Mouse (Mus musculus): Measurements from ENCODE around the gene Tiprl. TPM values are rescaled to one million over a fixed set of nuclear protein-coding genes. Genes with fewer than 3 reads are reported as not detected.
A peak's percentile ranks its signal among the peaks of the same experiment; 100 is the strongest.

Gene Tiprl
- polyA plus RNA-seq (2015; fragmentation: Nextera tagmentation; extraction: Ambion mirVana): 145 and 147 TPM in 2 replicates

DNA sequence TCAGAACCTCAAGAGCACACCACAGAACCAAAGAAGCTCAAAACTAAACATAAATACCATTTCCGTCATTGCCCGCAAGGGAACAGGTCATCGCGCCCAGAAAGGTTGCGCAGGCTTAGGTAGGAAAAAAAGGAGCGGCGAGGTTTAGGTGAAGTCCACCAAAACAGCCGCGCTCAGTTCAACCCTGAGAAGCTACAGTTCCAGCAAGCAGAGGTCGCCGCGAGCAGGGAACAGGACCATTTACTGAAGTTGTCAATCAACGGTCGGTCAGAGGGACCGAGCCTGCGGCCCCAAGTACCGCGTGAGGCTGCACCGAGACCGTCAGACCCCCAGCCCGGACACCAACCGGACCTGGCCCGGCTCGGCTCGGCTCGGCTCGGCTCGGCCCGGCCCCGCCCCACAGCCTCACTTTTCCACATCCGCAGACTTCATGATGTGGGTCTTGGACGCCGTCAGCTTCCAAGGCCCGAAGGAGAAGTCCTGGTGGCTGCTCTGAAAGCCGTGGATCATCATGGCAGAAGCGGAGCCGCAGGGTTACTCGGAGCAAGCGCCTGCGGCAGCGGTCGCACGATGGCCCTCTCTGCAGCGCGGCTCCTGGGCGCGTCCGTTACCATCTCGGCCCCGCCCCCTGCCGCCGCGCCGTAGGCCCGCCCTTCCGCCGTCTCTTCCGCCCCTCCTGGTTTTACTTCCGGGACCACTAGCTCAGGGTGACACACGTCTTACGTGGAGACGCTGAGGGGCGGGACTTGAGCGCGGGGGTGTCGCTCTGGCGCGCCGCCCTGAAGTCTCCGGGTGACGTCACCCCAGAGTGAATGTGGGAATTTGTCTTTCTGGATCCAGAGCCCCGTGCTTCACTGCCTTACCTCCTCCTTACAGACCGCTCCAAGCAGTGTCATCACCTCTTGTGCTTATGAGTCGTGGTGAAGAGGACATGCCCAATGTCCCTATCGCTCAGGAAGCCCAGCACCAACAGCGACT is at the start of gene Tiprl:
Gene Tiprl (minus strand): TSS at position 676 of the 978 bp plus-strand sequence.
- peaks cover 14% of the 10 kb centered on the region for H3K4me1 ChIP-seq (ENCODE audit: control insufficient read depth, insufficient read depth, low read depth, low read length)
- ATAC-seq: peak; percentile 99
- H3K4me2 ChIP-seq (ENCODE audit: low read length): peak within 1 kb of the TSS; percentile 72
- H3K27ac ChIP-seq (ENCODE audit: low read depth, low read length): peak within 1 kb of the TSS; percentile 90
- peak within 1 kb of the TSS; percentile 80 for H3K9ac ChIP-seq (ENCODE audit: low read depth, low read length)
- no peaks in the 10 kb centered on the region for H3K27me3 ChIP-seq (replicated peaks; ENCODE audit: control insufficient read depth, insufficient read depth, low read length)
- WGBS: under 1% methylated on average over 76 of the region's 76 CpGs
- peak within 1 kb of the TSS; percentile 68 for H3K4me3 ChIP-seq (ENCODE audit: low read length)
- H3K36me3 ChIP-seq (ENCODE audit: control insufficient read depth, insufficient read depth, low read length): no peaks in the 10 kb centered on the region
- no peaks in the 10 kb centered on the region for H3K9me3 ChIP-seq (ENCODE audit: control insufficient read depth, low read length)

DNA sequence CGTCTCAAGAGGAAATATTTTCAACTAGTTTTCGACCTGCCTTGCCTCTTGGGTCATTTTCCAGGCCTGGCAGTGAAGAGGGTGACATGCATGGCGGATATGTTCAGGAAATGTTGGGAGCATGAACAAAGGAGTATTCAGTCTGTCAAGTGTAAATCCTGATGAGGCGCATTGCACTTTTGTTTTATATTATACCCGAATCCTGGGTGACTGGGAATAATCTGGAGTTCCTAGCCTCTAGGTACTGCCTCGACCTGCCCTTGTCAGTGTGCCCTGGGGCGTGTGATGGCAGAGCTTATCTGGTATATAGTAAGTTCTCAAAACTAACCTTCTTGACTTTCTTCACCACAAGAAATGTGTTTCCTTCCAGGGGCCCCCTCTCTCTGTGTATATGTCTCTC is 47.3 kb upstream of the Tiprl start:
- no peak overlapping the region for H3K27ac ChIP-seq (ENCODE audit: low read depth, low read length)
- peak overlapping the region; percentile 81 for H3K4me2 ChIP-seq (ENCODE audit: low read length)
- ATAC-seq: no peak
- WGBS: 61% methylated on average over 7 of the region's 7 CpGs
- no peak overlapping the region for H3K9ac ChIP-seq (ENCODE audit: low read depth, low read length)
- peaks cover 27% of the 10 kb centered on the region for H3K4me1 ChIP-seq (ENCODE audit: control insufficient read depth, insufficient read depth, low read depth, low read length)
- H3K36me3 ChIP-seq (ENCODE audit: control insufficient read depth, insufficient read depth, low read length): no peaks in the 10 kb centered on the region
- H3K9me3 ChIP-seq (ENCODE audit: control insufficient read depth, low read length): no peaks in the 10 kb centered on the region
- no peaks in the 10 kb centered on the region for H3K27me3 ChIP-seq (replicated peaks; ENCODE audit: control insufficient read depth, insufficient read depth, low read length)
- H3K4me3 ChIP-seq (ENCODE audit: low read length): peak overlapping the region; percentile 88; the same call in 1 of the 2 replicates

DNA sequence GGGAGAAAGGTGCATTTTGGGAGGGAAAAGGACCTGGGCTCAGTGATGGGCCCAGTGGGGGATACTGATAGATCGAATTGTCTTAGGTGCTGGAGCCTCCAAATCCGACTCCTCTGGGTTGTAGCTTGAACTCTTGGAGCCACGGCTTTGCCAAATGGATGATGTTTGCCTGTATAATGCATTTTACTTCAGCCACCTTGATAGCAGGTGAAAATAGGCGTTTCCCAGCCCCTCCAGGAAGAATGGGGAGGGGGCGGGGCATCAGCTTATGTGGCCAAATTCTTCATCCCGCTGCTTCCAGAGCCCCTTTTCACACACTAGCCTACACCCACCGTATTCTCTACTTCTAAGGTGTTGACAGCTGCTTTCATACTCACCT is 46.2 kb upstream of the Tiprl start:
- H3K9me3 ChIP-seq (ENCODE audit: control insufficient read depth, low read length): no peaks in the 10 kb centered on the region
- H3K27me3 ChIP-seq (replicated peaks; ENCODE audit: control insufficient read depth, insufficient read depth, low read length): no peaks in the 10 kb centered on the region
- H3K36me3 ChIP-seq (ENCODE audit: control insufficient read depth, insufficient read depth, low read length): no peaks in the 10 kb centered on the region
- peak overlapping the region; percentile 87 for H3K27ac ChIP-seq (ENCODE audit: low read depth, low read length)
- peak overlapping the region; percentile 88 for H3K4me3 ChIP-seq (ENCODE audit: low read length)
- peak overlapping the region; percentile 96 for H3K9ac ChIP-seq (ENCODE audit: low read depth, low read length)
- 13% methylated on average over 7 of the region's 7 CpGs for WGBS
- peak overlapping the region; percentile 81 for H3K4me2 ChIP-seq (ENCODE audit: low read length)
- peaks cover 27% of the 10 kb centered on the region for H3K4me1 ChIP-seq (ENCODE audit: control insufficient read depth, insufficient read depth, low read depth, low read length)
- 0 out of 2 replicates have a peak, but pooled peaks have one; percentile 2 for ATAC-seq

DNA sequence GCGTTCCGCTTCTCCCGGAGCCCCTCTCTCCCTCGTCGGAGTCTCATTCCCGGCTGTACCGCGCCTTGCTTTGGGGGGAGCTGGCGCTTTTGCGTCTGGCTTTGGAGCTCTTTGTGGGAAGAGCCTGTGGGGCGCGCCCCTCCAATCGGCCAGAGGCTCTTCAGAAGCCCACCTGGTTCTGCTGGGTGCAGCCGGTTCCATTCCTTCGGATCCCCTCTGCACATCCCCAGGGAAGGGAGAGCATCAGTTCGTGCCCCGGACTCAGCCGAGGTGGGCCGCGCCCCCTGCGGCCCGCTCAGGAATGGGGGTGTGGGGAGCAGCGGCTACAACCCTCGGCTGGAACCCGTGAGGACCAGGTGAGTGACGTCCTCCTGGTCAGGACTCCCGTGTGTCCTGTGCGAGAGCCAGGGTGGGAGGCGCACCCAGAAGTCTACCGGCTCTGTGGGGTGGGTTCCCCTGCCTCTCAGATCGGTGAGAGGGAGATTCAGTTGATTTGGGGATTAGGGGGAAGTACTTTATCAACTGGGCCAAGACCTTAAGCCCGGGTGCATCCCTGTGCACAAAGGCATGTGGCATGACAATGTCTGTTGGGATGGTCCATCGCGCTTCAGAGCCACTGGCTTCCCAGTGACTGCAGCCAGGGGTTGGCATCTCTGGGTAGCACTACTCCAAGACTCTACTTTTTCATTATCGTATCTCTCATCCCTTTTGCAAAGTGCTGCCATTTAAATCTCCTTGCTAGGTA is 45.6 kb upstream of the Tiprl start:
- H3K36me3 ChIP-seq (ENCODE audit: control insufficient read depth, insufficient read depth, low read length): no peaks in the 10 kb centered on the region
- WGBS: under 1% methylated on average over 35 of the region's 35 CpGs
- ATAC-seq: peak; percentile 55

DNA sequence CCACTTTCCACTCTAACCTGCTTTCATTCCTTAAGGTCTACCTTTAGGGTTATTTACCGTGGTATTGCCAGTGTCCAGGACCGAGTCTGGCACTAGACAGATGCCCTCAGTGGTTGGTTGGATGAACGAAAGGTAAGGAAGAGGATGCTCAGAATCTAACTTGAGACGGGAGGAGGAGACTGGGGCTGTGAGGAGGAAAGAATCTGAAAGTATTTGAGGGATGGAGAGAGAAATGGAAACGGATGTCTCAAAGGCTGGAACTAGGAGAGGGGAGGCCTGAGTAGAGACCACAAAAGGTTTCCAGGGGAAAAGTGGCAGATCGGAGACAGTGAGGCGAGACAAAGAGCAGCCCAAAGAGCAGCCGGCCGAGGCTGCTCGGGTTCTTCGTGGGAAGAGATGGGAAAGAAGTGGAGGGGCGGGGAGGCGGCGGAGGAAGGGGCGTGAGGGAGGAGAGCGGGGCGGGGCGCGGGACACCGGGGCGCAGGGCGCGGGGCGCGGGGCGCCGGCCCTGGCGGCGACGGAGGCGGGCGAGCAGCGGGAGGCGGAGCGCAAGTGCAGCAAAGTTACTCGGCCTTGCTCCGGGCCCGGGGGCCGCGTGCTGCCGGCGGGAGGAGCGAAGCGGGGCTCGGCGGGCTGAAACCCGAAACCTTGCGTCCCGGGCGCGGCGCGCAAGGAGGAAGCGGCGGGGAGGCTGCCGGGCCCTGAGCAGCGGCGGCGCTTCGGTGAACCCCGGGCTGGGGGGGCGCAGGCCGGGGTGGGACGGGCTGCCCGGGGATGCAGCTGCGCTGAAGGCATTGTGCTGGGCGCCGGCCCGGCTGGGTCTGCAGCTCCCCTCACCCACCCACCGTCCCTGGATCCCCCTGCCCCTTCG is 44.8 kb upstream of the Tiprl start:
- H3K4me2 ChIP-seq (ENCODE audit: low read length): peak overlapping the region; percentile 81
- H3K36me3 ChIP-seq (ENCODE audit: control insufficient read depth, insufficient read depth, low read length): no peaks in the 10 kb centered on the region
- under 1% methylated on average over 55 of the region's 71 CpGs for WGBS
- peak overlapping the region; percentile 96 for H3K9ac ChIP-seq (ENCODE audit: low read depth, low read length)
- peak overlapping the region; percentile 87 for H3K27ac ChIP-seq (ENCODE audit: low read depth, low read length)
- no peaks in the 10 kb centered on the region for H3K9me3 ChIP-seq (ENCODE audit: control insufficient read depth, low read length)
- H3K4me3 ChIP-seq (ENCODE audit: low read length): peak overlapping the region; percentile 88
- peaks cover 27% of the 10 kb centered on the region for H3K4me1 ChIP-seq (ENCODE audit: control insufficient read depth, insufficient read depth, low read depth, low read length)
- no peaks in the 10 kb centered on the region for H3K27me3 ChIP-seq (replicated peaks; ENCODE audit: control insufficient read depth, insufficient read depth, low read length)
- ATAC-seq: peak; percentile 78

More for the DNA sequence above, 45.6 kb upstream of the Tiprl start:
- Histone ChIP-seq H3K27me3 (replicated peaks; ENCODE audit: control insufficient read depth, insufficient read depth, low read length) (no peaks in the 10 kb centered on the region), H3K4me1 (ENCODE audit: control insufficient read depth, insufficient read depth, low read depth, low read length) (peaks cover 27% of the 10 kb centered on the region), H3K4me3 (ENCODE audit: low read length) (peak overlapping the region; percentile 88), H3K4me2 (ENCODE audit: low read length) (peak overlapping the region; percentile 81), H3K9me3 (ENCODE audit: control insufficient read depth, low read length) (no peaks in the 10 kb centered on the region), H3K27ac (ENCODE audit: low read depth, low read length) (peak overlapping the region; percentile 87), H3K9ac (ENCODE audit: low read depth, low read length) (peak overlapping the region; percentile 96)

DNA sequence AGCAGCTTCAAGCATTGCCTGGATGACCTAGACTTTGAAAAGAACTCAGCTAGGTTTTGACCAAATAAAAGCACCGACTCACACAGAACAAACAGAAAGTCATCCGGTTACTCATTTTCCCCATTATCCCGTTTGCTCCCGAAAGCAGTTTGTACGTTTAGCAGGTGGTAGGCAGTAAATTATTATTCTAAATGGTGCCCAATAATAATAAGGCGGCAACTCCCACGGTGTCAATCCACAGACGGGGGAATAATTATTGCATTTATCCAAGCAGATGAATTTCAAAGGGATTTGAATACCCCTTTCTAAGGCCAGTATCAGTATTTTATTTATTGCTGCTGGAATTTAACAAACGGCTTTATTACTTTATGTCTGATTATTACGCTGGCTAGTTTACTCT is 43.9 kb upstream of the Tiprl start:
- H3K9me3 ChIP-seq (ENCODE audit: control insufficient read depth, low read length): no peaks in the 10 kb centered on the region
- peak overlapping the region; percentile 88 for H3K4me3 ChIP-seq (ENCODE audit: low read length)
- H3K9ac ChIP-seq (ENCODE audit: low read depth, low read length): peak overlapping the region; percentile 33; the same call in 1 of the 2 replicates
- H3K4me2 ChIP-seq (ENCODE audit: low read length): peak overlapping the region; percentile 81
- WGBS: 34% methylated on average over 10 of the region's 10 CpGs
- ATAC-seq: no peak
- no peaks in the 10 kb centered on the region for H3K36me3 ChIP-seq (ENCODE audit: control insufficient read depth, insufficient read depth, low read length)
- H3K27ac ChIP-seq (ENCODE audit: low read depth, low read length): peak overlapping the region; percentile 87; the same call in 1 of the 2 replicates
- H3K27me3 ChIP-seq (replicated peaks; ENCODE audit: control insufficient read depth, insufficient read depth, low read length): no peaks in the 10 kb centered on the region
- peaks cover 27% of the 10 kb centered on the region for H3K4me1 ChIP-seq (ENCODE audit: control insufficient read depth, insufficient read depth, low read depth, low read length)

DNA sequence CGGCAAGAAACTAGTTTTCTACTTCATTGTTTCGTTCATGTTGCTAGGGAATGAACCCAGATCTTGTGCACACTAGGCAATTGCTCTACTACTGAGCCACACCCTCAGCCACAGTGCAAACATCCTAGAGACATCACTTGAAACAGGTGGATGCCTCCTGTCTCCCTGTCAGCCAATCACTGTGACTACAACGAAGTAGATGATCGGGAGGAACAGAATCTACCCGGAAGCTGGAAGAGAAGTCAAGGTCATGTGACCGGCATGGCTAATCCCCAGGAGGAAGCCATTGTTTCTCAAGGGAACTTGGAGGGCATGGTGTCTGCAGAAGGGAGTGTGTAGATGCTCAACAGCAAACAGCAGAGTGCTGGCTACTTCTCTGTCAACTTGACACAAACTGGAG is 38.1 kb upstream of the Tiprl start:
- 87% methylated on average over 6 of the region's 6 CpGs for WGBS
- no peak overlapping the region for H3K27ac ChIP-seq (ENCODE audit: low read depth, low read length)

DNA sequence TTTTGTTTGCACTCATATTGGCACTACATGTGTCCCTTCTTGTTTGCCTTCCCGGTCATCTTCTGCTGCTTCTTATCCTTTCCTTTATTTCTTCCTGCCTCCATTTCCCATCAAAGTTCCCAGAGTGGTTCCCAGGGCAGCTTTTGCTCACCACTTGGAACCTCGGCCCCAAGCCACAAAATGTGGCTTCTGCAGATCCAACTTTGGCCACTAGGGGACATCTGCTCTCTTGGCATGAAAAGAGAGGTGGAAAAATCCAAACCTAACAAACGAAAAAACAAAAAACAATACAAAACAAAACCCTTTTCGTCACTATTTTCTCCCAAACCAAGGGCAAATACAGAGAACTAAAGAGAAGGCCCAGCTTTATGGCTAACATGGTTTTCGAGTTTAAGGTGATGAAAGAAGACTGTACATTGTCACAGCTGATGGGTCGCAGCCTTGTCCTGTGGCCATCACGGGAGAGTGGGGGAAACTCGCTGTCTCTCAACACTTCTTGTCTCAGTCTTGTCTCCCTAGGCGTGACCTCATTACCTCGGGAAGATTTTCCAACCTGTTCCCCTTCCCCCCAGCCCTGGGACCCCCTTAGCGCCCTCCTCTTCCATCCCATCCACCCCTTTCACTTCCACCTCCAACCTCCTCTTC is 15.4 kb upstream of the Tiprl start:
- H3K9me3 ChIP-seq (ENCODE audit: control insufficient read depth, low read length): no peaks in the 10 kb centered on the region
- H3K27me3 ChIP-seq (replicated peaks; ENCODE audit: control insufficient read depth, insufficient read depth, low read length): no peaks in the 10 kb centered on the region
- no peak for ATAC-seq
- no peak overlapping the region for H3K4me3 ChIP-seq (ENCODE audit: low read length)
- no peaks in the 10 kb centered on the region for H3K4me1 ChIP-seq (ENCODE audit: control insufficient read depth, insufficient read depth, low read depth, low read length)
- no peaks in the 10 kb centered on the region for H3K36me3 ChIP-seq (ENCODE audit: control insufficient read depth, insufficient read depth, low read length)
- no peak overlapping the region for H3K4me2 ChIP-seq (ENCODE audit: low read length)
- no peak overlapping the region for H3K27ac ChIP-seq (ENCODE audit: low read depth, low read length)
- no peak overlapping the region for H3K9ac ChIP-seq (ENCODE audit: low read depth, low read length)
- 48% methylated on average over 11 of the region's 11 CpGs for WGBS

More for the DNA sequence above, 38.1 kb upstream of the Tiprl start:
- no peak overlapping the region for H3K4me3 ChIP-seq (ENCODE audit: low read length)
- ATAC-seq: no peak
- H3K27me3 ChIP-seq (replicated peaks; ENCODE audit: control insufficient read depth, insufficient read depth, low read length): no peaks in the 10 kb centered on the region
- no peak overlapping the region for H3K4me2 ChIP-seq (ENCODE audit: low read length)
- H3K4me1 ChIP-seq (ENCODE audit: control insufficient read depth, insufficient read depth, low read depth, low read length): peaks cover under 1% of the 10 kb centered on the region
- H3K36me3 ChIP-seq (ENCODE audit: control insufficient read depth, insufficient read depth, low read length): no peaks in the 10 kb centered on the region
- H3K9ac ChIP-seq (ENCODE audit: low read depth, low read length): no peak overlapping the region
- no peaks in the 10 kb centered on the region for H3K9me3 ChIP-seq (ENCODE audit: control insufficient read depth, low read length)

Measured in hindbrain, embryonic 16.5 days (tissue).